Mouse (Mus musculus): ENCODE results near the gene Tmem56.
A peak's percentile ranks its signal among the peaks of the same experiment; 100 is the strongest.

The Tmem56 gene

DNA sequence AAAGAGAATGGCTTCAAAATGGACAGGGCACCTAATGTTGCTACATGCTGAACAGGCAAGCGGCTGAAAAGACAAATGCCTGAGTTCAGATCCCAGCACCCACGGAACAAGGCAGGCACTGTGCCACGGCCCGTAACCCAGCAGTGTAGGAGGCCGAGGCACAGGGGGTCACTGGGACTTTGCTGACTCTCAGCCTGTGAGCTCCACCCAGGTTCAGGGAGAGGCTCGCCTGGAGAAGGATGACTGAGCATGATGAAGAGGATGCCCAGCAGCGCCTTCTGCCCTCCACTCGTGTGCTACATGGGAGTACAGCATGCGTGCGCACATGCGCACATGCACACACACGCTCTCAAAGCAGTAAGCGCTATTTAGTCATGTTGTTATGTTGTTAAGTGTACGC, 3.2 kb downstream of the Tmem56 start:
- DNase-seq (ENCODE audit: low read depth, low spot score) = no peak

- no peak for DNase-seq (ENCODE audit: low read depth, low spot score)
These were observed 5.3 kb downstream of the Tmem56 start for GRCm38 (mm10) chr3:121277557-121277956.

- DNase-seq (ENCODE audit: low read depth, low spot score) = no peak
These were observed 5.9 kb downstream of the Tmem56 start for GRCm38 (mm10) chr3:121277009-121277408.

DNA sequence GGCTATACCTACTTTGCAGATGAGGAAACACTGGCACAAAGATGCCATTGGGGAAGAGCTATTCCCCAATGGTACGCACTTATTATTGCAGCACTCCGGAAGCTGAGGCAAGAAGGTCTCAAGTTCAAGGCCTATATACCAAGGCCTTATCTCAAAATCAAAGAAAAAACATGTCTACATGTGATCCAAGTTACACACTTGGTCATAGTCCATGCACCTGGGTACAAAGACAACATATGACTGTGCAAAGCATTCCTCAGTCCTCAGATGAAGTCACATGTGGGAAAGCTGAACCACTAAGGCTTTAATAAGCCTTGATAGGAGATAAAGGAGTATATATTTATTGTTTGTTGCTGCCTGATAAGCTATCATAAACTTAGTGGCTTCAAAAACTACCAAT, 8.9 kb downstream of the Tmem56 start:
- no peak for DNase-seq (ENCODE audit: low read depth, low spot score)

DNA sequence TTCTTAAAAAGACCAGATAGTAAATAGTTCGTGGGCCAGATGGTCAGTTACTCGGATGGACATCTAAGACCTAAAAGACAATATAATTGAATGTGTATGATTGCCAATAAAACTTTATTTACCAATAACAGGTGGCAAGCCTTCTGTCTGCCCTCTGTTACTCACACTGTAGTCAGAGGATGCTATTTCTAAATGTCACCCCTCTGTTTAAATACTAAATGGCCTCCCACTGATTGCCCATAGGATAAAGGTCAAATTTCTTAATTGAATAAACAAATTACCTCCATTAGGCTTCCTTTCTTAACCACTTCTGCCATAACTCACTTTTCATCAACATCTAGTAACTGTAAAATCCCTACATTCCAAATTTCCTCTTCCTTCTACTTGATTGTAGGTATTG, 10.3 kb downstream of the Tmem56 start:
- no peak for DNase-seq (ENCODE audit: low read depth, low spot score)

- no peak for DNase-seq (ENCODE audit: low read depth, low spot score)
These were observed 15.6 kb downstream of the Tmem56 start for GRCm38 (mm10) chr3:121267283-121267682.

- DNase-seq (ENCODE audit: low read depth, low spot score) = no peak
These were observed 18.7 kb downstream of the Tmem56 start for GRCm38 (mm10) chr3:121264242-121264641.

GRCm38 (mm10) chr3:121263205-121263548, 19.7 kb downstream of the Tmem56 start:
- peak; percentile 45 for DNase-seq (ENCODE audit: low read depth, low spot score)

GRCm38 (mm10) chr3:121262521-121263204, 20.2 kb downstream of the Tmem56 start:
- peak; percentile 44 for DNase-seq (ENCODE audit: low read depth, low spot score)

DNA sequence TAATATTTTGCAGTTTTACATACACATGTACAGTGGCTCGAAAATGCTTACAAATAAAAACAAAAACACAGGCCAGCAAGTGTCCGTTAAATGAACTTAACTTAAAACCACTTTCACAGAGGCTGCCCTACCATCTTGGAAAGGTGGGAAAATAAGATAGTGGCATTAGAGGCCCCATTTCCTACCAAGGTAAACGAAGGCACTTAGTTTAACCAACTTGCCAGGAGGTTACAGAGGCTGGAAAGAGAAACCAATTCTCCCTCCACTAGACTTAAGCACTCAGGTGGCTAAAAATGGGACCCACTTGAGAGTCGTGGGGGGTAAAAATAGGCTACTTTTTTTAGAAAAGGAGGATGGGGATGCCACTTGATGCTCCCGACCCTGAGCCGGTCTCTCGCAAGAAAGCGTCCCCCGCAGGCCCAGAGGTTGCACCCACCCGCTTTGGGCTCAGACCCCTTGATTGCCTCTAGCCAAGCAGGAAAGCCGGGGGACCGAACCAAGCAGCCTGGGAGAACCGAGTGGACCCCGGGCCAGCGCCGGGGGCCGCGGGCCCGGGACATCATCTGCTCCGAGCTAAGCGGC, 20.9 kb downstream of the Tmem56 start:
- no peak for DNase-seq (ENCODE audit: low read depth, low spot score)

DNA sequence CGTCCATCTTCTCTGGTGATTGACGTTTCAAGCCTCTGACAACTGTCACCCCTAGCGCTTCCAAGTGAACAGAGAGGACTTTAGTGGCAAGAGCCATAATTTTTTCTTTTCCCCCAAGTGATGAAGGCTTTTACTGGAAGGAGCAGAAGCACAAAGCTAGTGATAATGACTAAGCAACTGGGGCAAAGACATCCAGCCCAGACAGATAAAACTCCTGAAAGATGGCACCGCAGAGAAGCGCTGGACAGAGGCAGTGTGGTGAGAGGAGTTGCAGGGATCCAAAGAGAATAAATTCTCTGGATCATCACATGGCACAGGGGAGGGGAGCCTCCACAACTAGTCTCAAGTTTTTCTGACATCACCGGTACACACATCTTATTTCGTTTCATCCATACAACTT, 21.6 kb downstream of the Tmem56 start:
- DNase-seq (ENCODE audit: low read depth, low spot score) = no peak

DNA sequence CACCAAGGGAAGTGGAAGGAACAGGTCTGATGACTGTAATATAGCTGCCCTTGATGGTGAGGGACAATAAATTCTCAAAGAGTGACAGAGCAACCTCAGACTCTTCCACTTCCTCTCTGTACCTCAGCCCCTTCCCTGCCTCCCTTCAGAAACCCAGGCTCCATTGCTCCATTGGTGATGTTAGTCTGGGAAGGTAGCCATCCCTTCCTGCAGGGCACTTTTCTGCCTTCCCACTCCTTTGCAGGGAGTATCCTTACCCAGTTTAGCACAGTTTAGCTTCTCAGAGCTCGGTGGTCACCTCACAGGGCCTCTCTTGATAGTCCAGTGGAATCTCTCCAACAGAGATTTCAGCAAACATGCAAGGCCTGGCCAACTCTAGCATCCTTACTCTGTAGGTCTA, 22.1 kb downstream of the Tmem56 start:
- no peak for DNase-seq (ENCODE audit: low read depth, low spot score)

DNA sequence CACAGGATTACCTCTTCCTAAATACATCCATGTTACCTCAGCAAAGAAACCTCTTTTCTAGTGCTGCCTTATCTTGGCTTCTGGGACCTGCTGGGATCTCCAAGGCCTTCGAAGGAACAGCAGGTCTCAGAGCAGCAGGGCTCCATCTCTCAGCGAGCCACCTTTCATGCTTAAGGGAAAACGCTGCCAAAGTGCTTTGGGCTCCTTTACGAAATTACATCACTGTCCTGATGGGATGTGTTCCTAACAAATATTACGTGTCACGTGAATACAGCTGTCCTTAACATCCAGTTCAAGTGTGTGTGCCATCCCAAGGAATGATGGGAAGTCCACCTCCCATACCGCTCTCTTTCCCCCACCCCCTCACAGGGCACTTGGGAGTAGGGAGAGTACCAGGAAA, 22.9 kb downstream of the Tmem56 start:
- no peak for DNase-seq (ENCODE audit: low read depth, low spot score)

DNA sequence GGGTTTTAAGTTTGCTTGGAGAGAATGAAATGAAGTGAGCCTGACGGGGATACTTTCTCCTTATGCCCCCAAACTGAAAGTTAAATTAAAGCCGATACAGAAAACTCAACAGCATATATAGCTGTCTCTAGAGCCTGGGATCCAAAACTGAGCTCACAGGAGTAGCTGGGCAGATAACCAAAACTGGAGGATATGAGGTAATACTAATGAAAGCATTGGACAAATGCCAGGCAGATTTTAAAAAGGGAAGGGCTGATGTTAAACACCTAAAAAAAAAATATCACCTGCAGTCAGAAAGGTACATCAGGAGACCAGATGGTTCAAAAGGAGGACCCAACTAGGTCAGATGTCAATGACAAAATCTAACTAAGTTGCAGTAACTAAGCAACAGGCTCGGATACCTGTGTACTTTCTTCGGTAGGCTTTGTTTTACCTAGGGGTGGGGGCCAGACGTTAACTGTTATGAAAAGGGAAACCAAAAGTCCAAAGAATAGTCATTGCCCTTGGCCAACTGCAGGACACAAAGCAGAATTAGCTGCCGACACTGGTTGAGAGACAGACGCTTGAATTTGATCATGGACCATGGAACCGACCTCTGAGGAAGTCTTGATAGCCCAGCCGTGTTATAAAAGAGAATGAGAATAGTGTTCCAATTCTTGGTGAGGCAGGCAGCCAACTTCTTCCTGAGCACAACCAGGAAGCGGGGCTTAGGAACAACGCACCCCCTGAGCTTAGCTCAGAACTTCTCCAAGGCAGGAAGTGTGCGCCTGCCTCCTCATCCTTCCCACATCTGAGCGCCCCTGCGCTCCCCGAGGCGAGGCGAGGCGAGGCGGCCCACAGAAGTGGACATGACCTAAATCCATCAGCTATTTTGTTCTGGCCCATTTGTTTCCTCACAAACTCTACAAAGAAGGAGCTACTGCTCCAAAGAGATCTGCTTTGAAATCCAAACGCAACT, 24.1 kb downstream of the Tmem56 start:
- DNase-seq (ENCODE audit: low read depth, low spot score) = no peak

- no peak for DNase-seq (ENCODE audit: low read depth, low spot score)
These were observed 25.5 kb downstream of the Tmem56 start for GRCm38 (mm10) chr3:121257418-121257817.

GRCm38 (mm10) chr3:121256131-121256530, 26.8 kb downstream of the Tmem56 start:
- peak; percentile 72 for DNase-seq (ENCODE audit: low read depth, low spot score)

- DNase-seq (ENCODE audit: low read depth, low spot score) = no peak
These were observed 27.4 kb downstream of the Tmem56 start for GRCm38 (mm10) chr3:121255501-121255900.

GRCm38 (mm10) chr3:121250576-121251433, 32.1 kb downstream of the Tmem56 start:
- DNase-seq (ENCODE audit: low read depth, low spot score) = no peak

DNA sequence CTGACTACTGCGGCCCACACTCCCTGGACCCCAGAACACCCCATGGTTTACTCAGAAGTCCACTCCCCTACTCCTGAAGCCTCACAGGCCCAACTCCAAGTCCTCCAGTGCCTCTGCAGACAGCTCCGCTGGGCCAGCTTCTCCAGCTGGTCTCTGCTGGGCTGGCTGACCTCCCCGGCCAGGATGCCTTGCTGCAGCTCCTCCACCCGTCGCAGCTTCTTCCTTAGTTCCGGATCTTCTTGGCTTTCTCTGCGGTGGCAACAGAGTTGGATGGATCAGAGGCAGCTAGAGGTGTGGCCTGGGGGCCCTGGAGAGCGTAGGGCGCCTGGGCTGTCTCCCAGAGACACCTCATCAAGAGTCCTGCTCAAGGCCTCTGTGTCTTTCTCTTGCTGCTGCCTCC, 32.9 kb downstream of the Tmem56 start:
- no peak for DNase-seq (ENCODE audit: low read depth, low spot score)

DNA sequence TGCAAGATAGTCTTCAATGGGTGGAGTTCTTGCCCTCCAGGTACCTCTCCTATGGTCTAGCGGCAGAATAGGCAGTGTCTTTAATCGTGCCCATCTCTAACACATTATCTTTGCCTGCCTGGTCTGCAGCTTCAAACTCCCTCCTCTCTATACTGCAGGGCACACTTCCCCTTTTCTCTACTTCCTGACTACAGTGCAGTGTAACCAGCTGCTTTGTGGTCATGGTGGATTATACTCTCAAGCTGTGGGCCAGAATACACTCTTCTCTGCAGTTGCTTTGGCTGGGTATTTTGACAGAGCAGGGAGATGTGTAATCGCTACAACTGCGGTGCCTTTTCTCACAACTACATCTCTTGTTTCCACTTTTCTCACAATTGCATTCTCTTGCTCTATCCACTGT, 40.0 kb downstream of the Tmem56 start:
- no peak for DNase-seq (ENCODE audit: low read depth, low spot score)

- no peak for DNase-seq (ENCODE audit: low read depth, low spot score)
These were observed 40.6 kb downstream of the Tmem56 start for GRCm38 (mm10) chr3:121242111-121242936.
